21 mouse cellular contexts compared by ENCODE assay signal in genomic region chr13:55970687-55971086, GRCm38 (mm10).
A peak's percentile ranks its signal among the peaks of the same experiment; 100 is the strongest.
DNase-seq lines count a peak whose midpoint lies in the region; ATAC-seq and TF ChIP-seq lines count a peak whose summit lies in the region.
"Had no signal": no experiment of that assay in that cellular context is flagged by ENCODE, and none has a peak within 500 bp of the region (broad histone marks: within the 10 kb centered on the region; RNA-seq: fewer than 3 reads in every experiment).

No protein-coding gene starts in this region.

- H3K36me3 ChIP-seq in heart, adult 2 months (ENCODE audit: control insufficient read depth, insufficient read depth, low read length) = no peaks in the 10 kb centered on the region
- no peaks in the 10 kb centered on the region for H3K36me3 ChIP-seq in midbrain, postnatal 0 days (ENCODE audit: insufficient read depth, low read length)
- H3K36me3 ChIP-seq in midbrain, embryonic 14.5 days (ENCODE audit: control insufficient read depth, insufficient read depth, low read length) = no peaks in the 10 kb centered on the region
- H3K36me3 ChIP-seq: embryonic facial prominence, embryonic 15.5 days; forebrain, embryonic 10.5 days; heart, embryonic 12.5 days; hindbrain, embryonic 10.5 days had no signal

- H3K27ac ChIP-seq in heart, adult 2 months = no peak overlapping the region
- H3K27ac ChIP-seq in midbrain, postnatal 0 days (ENCODE audit: low read depth, low read length) = no peak overlapping the region
- H3K27ac ChIP-seq in midbrain, embryonic 14.5 days (replicated peaks; ENCODE audit: low read depth, low read length) = no peak overlapping the region
- H3K27ac ChIP-seq: embryonic facial prominence, embryonic 15.5 days; forebrain, embryonic 10.5 days; hindbrain, embryonic 10.5 days; hindbrain, embryonic 14.5 days had no signal

- in situ Hi-C loops in Patski (cut with MboI; ENCODE audit: low pct_unique_long_range_greater_than_20kb) = no loop called here

- TF ChIP-seq POLR2A in heart, adult 2 months (IDR thresholded peaks at IDR 0.05; ENCODE audit: insufficient read depth, low read depth, low read length) = no peak

- no peaks in the 10 kb centered on the region for H3K27me3 ChIP-seq in heart, adult 2 months (ENCODE audit: control insufficient read depth, insufficient read depth, low read length)
- no peaks in the 10 kb centered on the region; the same call in 1 of the 2 replicates for H3K27me3 ChIP-seq in midbrain, postnatal 0 days (ENCODE audit: insufficient read depth, low read length)
- no peaks in the 10 kb centered on the region for H3K27me3 ChIP-seq in midbrain, embryonic 14.5 days (ENCODE audit: control insufficient read depth, insufficient read depth, low read length)
- H3K27me3 ChIP-seq in Patski = no peaks in the 10 kb centered on the region

- no peak for ATAC-seq in midbrain, postnatal 0 days (ENCODE audit: low FRiP score)
- ATAC-seq in midbrain, embryonic 14.5 days (ENCODE audit: low FRiP score, low TSS enrichment) = no peak
- ATAC-seq in Patski = no peak
- no peak for ATAC-seq in cerebellum, adult (ENCODE audit: insufficient number of reproducible peaks, low FRiP score, low TSS enrichment)
- ATAC-seq: CD4-positive, CD25-positive, alpha-beta regulatory T cell, adult 4 months; forebrain, embryonic 14.5 days had no signal

- intact Hi-C loops in heart, adult 2 months (cut with DNase I) = no loop called here

- H3K4me2 ChIP-seq in midbrain, postnatal 0 days (ENCODE audit: low read depth, low read length, poor library complexity, severe bottlenecking) = no peak overlapping the region
- no peak overlapping the region for H3K4me2 ChIP-seq in midbrain, embryonic 14.5 days (ENCODE audit: low read length)
- H3K4me2 ChIP-seq: embryonic facial prominence, embryonic 15.5 days; heart, embryonic 12.5 days; hindbrain, embryonic 14.5 days had no signal

- H3K9me3 ChIP-seq in midbrain, postnatal 0 days (ENCODE audit: low read length) = no peaks in the 10 kb centered on the region
- no peaks in the 10 kb centered on the region for H3K9me3 ChIP-seq in midbrain, embryonic 14.5 days (ENCODE audit: control insufficient read depth, low read length)
- H3K9me3 ChIP-seq: embryonic facial prominence, embryonic 15.5 days; forebrain, embryonic 10.5 days had no signal

- no peaks in the 10 kb centered on the region for H3K4me1 ChIP-seq in heart, adult 2 months (ENCODE audit: control insufficient read depth, insufficient read depth, low read length)
- no peaks in the 10 kb centered on the region for H3K4me1 ChIP-seq in midbrain, postnatal 0 days (ENCODE audit: insufficient read depth, low read length)
- H3K4me1 ChIP-seq in midbrain, embryonic 14.5 days (ENCODE audit: control insufficient read depth, insufficient read depth, low read length) = no peaks in the 10 kb centered on the region
- H3K4me1 ChIP-seq: embryonic facial prominence, embryonic 15.5 days had no signal

- H3K79me2 ChIP-seq in heart, adult 2 months (replicated peaks; ENCODE audit: control insufficient read depth, insufficient read depth, low read length) = no peaks in the 10 kb centered on the region

- TF ChIP-seq EP300 in heart, adult 2 months (IDR thresholded peaks at IDR 0.05; ENCODE audit: insufficient read depth, low read depth, low read length) = no peak

- 82% methylated on average over 6 of the region's 6 CpGs for WGBS in heart, adult 2 months
- 85% methylated on average over 6 of the region's 6 CpGs for WGBS in midbrain, postnatal 0 days
- WGBS in midbrain, embryonic 14.5 days = 86% methylated on average over 6 of the region's 6 CpGs

- CTCF ChIA-PET in Patski (lab: Charles Lee) = no interaction called here

- DNase-seq in heart, adult 2 months = no peak
- no peak for DNase-seq in heart, adult 11 months
- no peak for DNase-seq in midbrain, postnatal 0 days (ENCODE audit: low spot score)
- DNase-seq in midbrain, embryonic 14.5 days = no peak
- no peak for DNase-seq in Patski (ENCODE audit: low read depth, low spot score)
- DNase-seq in cerebellum, adult 8-10 months = no peak
- DNase-seq: adrenal gland, adult 2 months; adrenal gland, postnatal 25 days; B cell, adult 2 months; cerebellum, adult 2 months; cerebellum, postnatal 14 days; embryo, embryonic 11 days had no signal

- no peak overlapping the region for H3K9ac ChIP-seq in heart, adult 2 months (ENCODE audit: low read depth, low read length)
- H3K9ac ChIP-seq in midbrain, postnatal 0 days (replicated peaks; ENCODE audit: low read length, poor library complexity, severe bottlenecking) = no peak overlapping the region
- H3K9ac ChIP-seq in midbrain, embryonic 14.5 days (replicated peaks; ENCODE audit: low read length) = no peak overlapping the region
- H3K9ac ChIP-seq: embryonic facial prominence, embryonic 15.5 days; heart, embryonic 12.5 days; hindbrain, embryonic 14.5 days had no signal

- POLR2A ChIA-PET in Patski (lab: Charles Lee) = no interaction called here

- peak; percentile 21 for TF ChIP-seq CTCF in heart, adult 2 months (IDR thresholded peaks at IDR 0.05)
- TF ChIP-seq CTCF in midbrain, postnatal 0 days (IDR thresholded peaks at IDR 0.05) = 0 out of 2 replicates have a peak, but pooled peaks have one; percentile 9
- peak; percentile 32 for TF ChIP-seq CTCF in Patski (IDR thresholded peaks at IDR 0.05)

- no peak overlapping the region for H3K4me3 ChIP-seq in heart, adult 2 months
- H3K4me3 ChIP-seq in midbrain, postnatal 0 days (ENCODE audit: low read depth, low read length) = no peak overlapping the region
- H3K4me3 ChIP-seq in midbrain, embryonic 14.5 days (replicated peaks; ENCODE audit: low read depth, low read length) = no peak overlapping the region
- H3K4me3 ChIP-seq: embryonic facial prominence, embryonic 15.5 days; erythroblast, embryonic 14.5 days; forebrain, embryonic 10.5 days; heart, embryonic 12.5 days; hindbrain, embryonic 10.5 days had no signal
